Mouse (Mus musculus): ENCODE measurements at regions not wholly inside any gene's neighbourhood (a gene's known extent, or its start where the extent isn't known, plus 50 kb on each side); places are given as distances from the start of the nearest gene placed in this dataset.

- no peak for DNase-seq (ENCODE audit: low spot score in 2 of 2)
Observed at GRCm38 (mm10) chr15:46592868-46593267, 6458.7 kb downstream of the 9330182O14Rik start.

GRCm38 (mm10) chr15:46598328-46598727 is 6464.2 kb downstream of the 9330182O14Rik start:
- peak; percentile 32 to 35 for DNase-seq (ENCODE audit: low spot score in 2 of 2)

GRCm38 (mm10) chr15:46623431-46624029 is 6489.4 kb downstream of the 9330182O14Rik start:
- no peak for DNase-seq (ENCODE audit: low spot score in 2 of 2)

GRCm38 (mm10) chr15:46625001-46625632 is 6491.0 kb downstream of the 9330182O14Rik start:
- DNase-seq (ENCODE audit: low spot score in 2 of 2): no peak

Data from right cerebral cortex, postnatal 10 days (tissue).